Mouse (Mus musculus): ENCODE data around the gene Pnpla6. TPM values are rescaled to one million over a fixed set of nuclear protein-coding genes. Genes with fewer than 3 reads are reported as not detected.

Pnpla6 gene
- polyA plus RNA-seq, 1 experiment from 2014 or later: 6.4 TPM

GRCm38 (mm10) chr8:3536940-3537339, 21.8 kb downstream of the Pnpla6 start:
- no peak overlapping the region for H3K4me3 ChIP-seq (ENCODE audit: low read depth, low read length)
- no peak overlapping the region for H3K4me2 ChIP-seq (ENCODE audit: low read depth, low read length)
- ATAC-seq (0 out of 2 replicates have a peak, but pooled peaks have one; percentile 23), DNase-seq (no peak)
- TF ChIP-seq EP300 (IDR thresholded peaks at IDR 0.05; ENCODE audit: low read depth) (no peak), CTCF (IDR thresholded peaks at IDR 0.05; ENCODE audit: low read depth) (no peak)
- peaks cover 44% of the 10 kb centered on the region for H3K36me3 ChIP-seq (replicated peaks; ENCODE audit: insufficient read depth, low read length)
- no peaks in the 10 kb centered on the region for H3K9me3 ChIP-seq (ENCODE audit: low read length)
- WGBS (ENCODE audit: insufficient replicate concordance): 89% methylated on average over 9 of the region's 9 CpGs
- no peaks in the 10 kb centered on the region for H3K27me3 ChIP-seq (ENCODE audit: insufficient read depth, low read length)
- no peak overlapping the region for H3K27ac ChIP-seq (ENCODE audit: low read depth)
- H3K9ac ChIP-seq (replicated peaks): no peak overlapping the region
- peaks cover 9% of the 10 kb centered on the region for H3K4me1 ChIP-seq (ENCODE audit: insufficient read depth)

GRCm38 (mm10) chr8:3537666-3538065, 22.5 kb downstream of the Pnpla6 start:
- no peak for DNase-seq
- H3K4me1 ChIP-seq (ENCODE audit: insufficient read depth): peaks cover 9% of the 10 kb centered on the region
- no peaks in the 10 kb centered on the region for H3K9me3 ChIP-seq (ENCODE audit: low read length)
- ATAC-seq: no peak
- no peak overlapping the region for H3K4me2 ChIP-seq (ENCODE audit: low read depth, low read length)
- H3K4me3 ChIP-seq (ENCODE audit: low read depth, low read length): no peak overlapping the region
- WGBS (ENCODE audit: insufficient replicate concordance): 93% methylated on average over 26 of the region's 26 CpGs
- H3K36me3 ChIP-seq (replicated peaks; ENCODE audit: insufficient read depth, low read length): peaks cover 40% of the 10 kb centered on the region
- no peak for TF ChIP-seq CTCF (IDR thresholded peaks at IDR 0.05; ENCODE audit: low read depth)
- no peak overlapping the region for H3K9ac ChIP-seq (replicated peaks)
- no peak overlapping the region for H3K27ac ChIP-seq (ENCODE audit: low read depth)
- H3K27me3 ChIP-seq (ENCODE audit: insufficient read depth, low read length): no peaks in the 10 kb centered on the region

GRCm38 (mm10) chr8:3539146-3539545, 24.0 kb downstream of the Pnpla6 start:
- TF ChIP-seq CTCF (IDR thresholded peaks at IDR 0.05; ENCODE audit: low read depth) (no peak), EP300 (IDR thresholded peaks at IDR 0.05; ENCODE audit: low read depth) (no peak)
- WGBS (ENCODE audit: insufficient replicate concordance): 77% methylated on average over 7 of the region's 7 CpGs
- no peak overlapping the region for H3K4me2 ChIP-seq (ENCODE audit: low read depth, low read length)

GRCm38 (mm10) chr8:3540076-3540475, 24.9 kb downstream of the Pnpla6 start:
- H3K4me1 ChIP-seq (ENCODE audit: insufficient read depth): peaks cover 9% of the 10 kb centered on the region
- H3K36me3 ChIP-seq (replicated peaks; ENCODE audit: insufficient read depth, low read length): peaks cover 50% of the 10 kb centered on the region

More at GRCm38 (mm10) chr8:3539146-3539545, 24.0 kb downstream of the Pnpla6 start:
- peaks cover 9% of the 10 kb centered on the region for H3K4me1 ChIP-seq (ENCODE audit: insufficient read depth)
- no peak for ATAC-seq
- H3K9me3 ChIP-seq (ENCODE audit: low read length): no peaks in the 10 kb centered on the region
- H3K27ac ChIP-seq (ENCODE audit: low read depth): no peak overlapping the region
- DNase-seq: no peak
- peaks cover 47% of the 10 kb centered on the region for H3K36me3 ChIP-seq (replicated peaks; ENCODE audit: insufficient read depth, low read length)
- no peak overlapping the region for H3K4me3 ChIP-seq (ENCODE audit: low read depth, low read length)
- H3K9ac ChIP-seq (replicated peaks): no peak overlapping the region
- H3K27me3 ChIP-seq (ENCODE audit: insufficient read depth, low read length): no peaks in the 10 kb centered on the region

GRCm38 (mm10) chr8:3546511-3546910, 31.3 kb downstream of the Pnpla6 start:
- Histone ChIP-seq H3K27me3 (ENCODE audit: insufficient read depth, low read length) (no peaks in the 10 kb centered on the region), H3K4me2 (ENCODE audit: low read depth, low read length) (no peak overlapping the region), H3K4me3 (ENCODE audit: low read depth, low read length) (no peak overlapping the region), H3K4me1 (ENCODE audit: insufficient read depth) (no peaks in the 10 kb centered on the region), H3K36me3 (replicated peaks; ENCODE audit: insufficient read depth, low read length) (peaks cover 15% of the 10 kb centered on the region), H3K27ac (ENCODE audit: low read depth) (no peak overlapping the region), H3K9me3 (ENCODE audit: low read length) (no peaks in the 10 kb centered on the region), H3K9ac (replicated peaks) (no peak overlapping the region)
- 86% methylated on average over 2 of the region's 2 CpGs for WGBS (ENCODE audit: insufficient replicate concordance)
- no peak for DNase-seq
- ATAC-seq: no peak
- no peak for TF ChIP-seq CTCF (IDR thresholded peaks at IDR 0.05; ENCODE audit: low read depth)
- TF ChIP-seq EP300 (IDR thresholded peaks at IDR 0.05; ENCODE audit: low read depth): no peak

More at GRCm38 (mm10) chr8:3540076-3540475, 24.9 kb downstream of the Pnpla6 start:
- no peaks in the 10 kb centered on the region for H3K9me3 ChIP-seq (ENCODE audit: low read length)
- no peak for TF ChIP-seq EP300 (IDR thresholded peaks at IDR 0.05; ENCODE audit: low read depth)
- no peak overlapping the region for H3K27ac ChIP-seq (ENCODE audit: low read depth)
- H3K4me3 ChIP-seq (ENCODE audit: low read depth, low read length): no peak overlapping the region
- H3K4me2 ChIP-seq (ENCODE audit: low read depth, low read length): no peak overlapping the region
- ATAC-seq: no peak
- whole genome bisulfite sequencing (ENCODE audit: insufficient replicate concordance): 90% methylated on average over 4 of the region's 4 CpGs
- H3K27me3 ChIP-seq (ENCODE audit: insufficient read depth, low read length): no peaks in the 10 kb centered on the region
- H3K9ac ChIP-seq (replicated peaks): no peak overlapping the region
- no peak for DNase-seq

GRCm38 (mm10) chr8:3552240-3552639, 37.1 kb downstream of the Pnpla6 start:
- Histone ChIP-seq H3K27ac (ENCODE audit: low read depth) (no peak overlapping the region), H3K4me1 (ENCODE audit: insufficient read depth) (no peaks in the 10 kb centered on the region), H3K9me3 (ENCODE audit: low read length) (no peaks in the 10 kb centered on the region), H3K4me3 (ENCODE audit: low read depth, low read length) (no peak overlapping the region), H3K36me3 (replicated peaks; ENCODE audit: insufficient read depth, low read length) (no peaks in the 10 kb centered on the region), H3K9ac (replicated peaks) (no peak overlapping the region), H3K4me2 (ENCODE audit: low read depth, low read length) (no peak overlapping the region), H3K27me3 (ENCODE audit: insufficient read depth, low read length) (no peaks in the 10 kb centered on the region)
- WGBS (ENCODE audit: insufficient replicate concordance): 76% methylated on average over 1 of the region's 1 CpGs
- TF ChIP-seq CTCF (IDR thresholded peaks at IDR 0.05; ENCODE audit: low read depth): no peak
- no peak for TF ChIP-seq EP300 (IDR thresholded peaks at IDR 0.05; ENCODE audit: low read depth)
- DNase-seq: no peak
- ATAC-seq: no peak

- Histone ChIP-seq H3K4me3 (ENCODE audit: low read depth, low read length) (no peak overlapping the region), H3K9ac (replicated peaks) (no peak overlapping the region), H3K27me3 (ENCODE audit: insufficient read depth, low read length) (no peaks in the 10 kb centered on the region), H3K4me2 (ENCODE audit: low read depth, low read length) (no peak overlapping the region), H3K9me3 (ENCODE audit: low read length) (no peaks in the 10 kb centered on the region), H3K27ac (ENCODE audit: low read depth) (no peak overlapping the region), H3K36me3 (replicated peaks; ENCODE audit: insufficient read depth, low read length) (no peaks in the 10 kb centered on the region), H3K4me1 (ENCODE audit: insufficient read depth) (no peaks in the 10 kb centered on the region)
- 59% methylated on average over 4 of the region's 4 CpGs for WGBS (ENCODE audit: insufficient replicate concordance)
- peak; percentile 68 for ATAC-seq
- DNase-seq: no peak
- TF ChIP-seq CTCF (IDR thresholded peaks at IDR 0.05; ENCODE audit: low read depth): no peak
- no peak for TF ChIP-seq EP300 (IDR thresholded peaks at IDR 0.05; ENCODE audit: low read depth)
These were observed 40.9 kb downstream of the Pnpla6 start for GRCm38 (mm10) chr8:3556114-3556513.

Measured in liver, postnatal 0 days (tissue).